ENCODE assay signal across 27 mouse cellular contexts in genomic region chr13:53911846-53912245, GRCm38 (mm10).
A peak's percentile ranks its signal among the peaks of the same experiment; 100 is the strongest.
DNase-seq lines count a peak whose midpoint lies in the region; ATAC-seq lines count a peak whose summit lies in the region.
"Had no signal": no experiment of that assay in that cellular context is flagged by ENCODE, and none has a peak within 500 bp of the region (broad histone marks: within the 10 kb centered on the region; RNA-seq: fewer than 3 reads in every experiment).

No protein-coding gene starts in this region.

- no peaks in the 10 kb centered on the region for H3K9me3 ChIP-seq in heart, embryonic 10.5 days
- no peaks in the 10 kb centered on the region for H3K9me3 ChIP-seq in liver, embryonic 13.5 days (replicated peaks)
- no peaks in the 10 kb centered on the region for H3K9me3 ChIP-seq in liver, embryonic 11.5 days (ENCODE audit: control insufficient read depth, low read length)
- H3K9me3 ChIP-seq in liver, embryonic 15.5 days (replicated peaks): no peaks in the 10 kb centered on the region
- H3K9me3 ChIP-seq: embryonic facial prominence, embryonic 13.5 days; embryonic facial prominence, embryonic 15.5 days; forebrain, embryonic 10.5 days; forebrain, embryonic 12.5 days had no signal

- H3K4me2 ChIP-seq in liver, embryonic 13.5 days: no peak overlapping the region
- H3K4me2 ChIP-seq in liver, embryonic 11.5 days: no peak overlapping the region
- no peak overlapping the region for H3K4me2 ChIP-seq in liver, embryonic 15.5 days
- H3K4me2 ChIP-seq: embryonic facial prominence, embryonic 13.5 days; embryonic facial prominence, embryonic 15.5 days; forebrain, embryonic 12.5 days had no signal

- H3K36me3 ChIP-seq in heart, embryonic 10.5 days: no peaks in the 10 kb centered on the region
- H3K36me3 ChIP-seq in liver, embryonic 13.5 days: no peaks in the 10 kb centered on the region
- no peaks in the 10 kb centered on the region for H3K36me3 ChIP-seq in liver, embryonic 11.5 days (ENCODE audit: control insufficient read depth, insufficient read depth, low read length)
- H3K36me3 ChIP-seq in liver, embryonic 15.5 days (replicated peaks): no peaks in the 10 kb centered on the region
- H3K36me3 ChIP-seq: embryonic facial prominence, embryonic 13.5 days; embryonic facial prominence, embryonic 15.5 days; forebrain, embryonic 10.5 days; forebrain, embryonic 12.5 days; G1E had no signal

- DNase-seq in heart, embryonic 10.5 days (ENCODE audit: low spot score): peak; percentile 31
- no peak for DNase-seq in heart, adult 8-10 months (ENCODE audit: low spot score)
- no peak for DNase-seq in liver, embryonic 13.5 days
- DNase-seq in liver, embryonic 11.5 days (ENCODE audit: low spot score): no peak
- no peak for DNase-seq in cerebellum, adult 8-10 months
- DNase-seq: adrenal gland, adult 8-10 months; adrenal gland, postnatal 14 days; adrenal gland, postnatal 36 days; B cell, adult 2 months; cerebellum, adult 11-12 months; cerebellum, adult 2 months; cerebellum, adult 9-11 months; cerebellum, postnatal 14 days; cerebellum, postnatal 36 days; embryo, embryonic 11 days had no signal

- 42% methylated on average over 3 of the region's 3 CpGs for WGBS in heart, embryonic 10.5 days
- WGBS in liver, embryonic 13.5 days (ENCODE audit: insufficient replicate concordance): 18% methylated on average over 3 of the region's 3 CpGs
- WGBS in liver, embryonic 11.5 days: 35% methylated on average over 3 of the region's 3 CpGs
- 17% methylated on average over 3 of the region's 3 CpGs for WGBS in liver, embryonic 15.5 days (ENCODE audit: insufficient replicate concordance)

- H3K27me3 ChIP-seq in heart, embryonic 10.5 days (ENCODE audit: insufficient read depth, poor library complexity, severe bottlenecking): no peaks in the 10 kb centered on the region
- H3K27me3 ChIP-seq in liver, embryonic 13.5 days: no peaks in the 10 kb centered on the region
- no peaks in the 10 kb centered on the region for H3K27me3 ChIP-seq in liver, embryonic 11.5 days (replicated peaks; ENCODE audit: control insufficient read depth, insufficient read depth, low read length)
- no peaks in the 10 kb centered on the region for H3K27me3 ChIP-seq in liver, embryonic 15.5 days
- H3K27me3 ChIP-seq: embryonic facial prominence, embryonic 13.5 days; embryonic facial prominence, embryonic 15.5 days; forebrain, embryonic 12.5 days had no signal

- H3K4me1 ChIP-seq in heart, embryonic 10.5 days: peaks cover 19% of the 10 kb centered on the region
- H3K4me1 ChIP-seq in liver, embryonic 13.5 days (replicated peaks): peaks cover 10% of the 10 kb centered on the region; the same call in 1 of the 2 replicates
- H3K4me1 ChIP-seq in liver, embryonic 11.5 days (replicated peaks; ENCODE audit: control insufficient read depth, insufficient read depth, low read length): no peaks in the 10 kb centered on the region
- H3K4me1 ChIP-seq in liver, embryonic 15.5 days (replicated peaks): 0 out of 2 replicates have a peak, but pooled peaks cover 3% of the 10 kb centered on the region
- H3K4me1 ChIP-seq: embryonic facial prominence, embryonic 13.5 days; embryonic facial prominence, embryonic 15.5 days; forebrain, embryonic 12.5 days had no signal

- H3K9ac ChIP-seq in liver, embryonic 13.5 days: no peak overlapping the region
- H3K9ac ChIP-seq in liver, embryonic 11.5 days (ENCODE audit: low read depth, low read length): no peak overlapping the region
- no peak overlapping the region for H3K9ac ChIP-seq in liver, embryonic 15.5 days
- H3K9ac ChIP-seq: embryonic facial prominence, embryonic 13.5 days; embryonic facial prominence, embryonic 15.5 days; forebrain, embryonic 12.5 days had no signal

- peak; percentile 74 for ATAC-seq in liver, embryonic 13.5 days (ENCODE audit: low read depth)
- no peak for ATAC-seq in liver, embryonic 11.5 days (replicated peaks; ENCODE audit: low FRiP score)
- ATAC-seq in liver, embryonic 15.5 days (ENCODE audit: insufficient read depth): peak; percentile 25; the same call in 1 of the 2 replicates
- ATAC-seq: activated CD4-positive, CD25-positive, alpha-beta regulatory T cell, adult 4 months; CD4-positive, CD25-positive, alpha-beta regulatory T cell, adult 4 months; forebrain, embryonic 14.5 days; forebrain, embryonic 16.5 days; Patski had no signal

- H3K27ac ChIP-seq in heart, embryonic 10.5 days: no peak overlapping the region
- no peak overlapping the region for H3K27ac ChIP-seq in liver, embryonic 13.5 days
- H3K27ac ChIP-seq in liver, embryonic 11.5 days (ENCODE audit: low read depth, low read length): no peak overlapping the region
- no peak overlapping the region for H3K27ac ChIP-seq in liver, embryonic 15.5 days (replicated peaks)
- H3K27ac ChIP-seq: embryonic facial prominence, embryonic 13.5 days; embryonic facial prominence, embryonic 15.5 days; forebrain, embryonic 10.5 days; forebrain, embryonic 12.5 days had no signal

- H3K4me3 ChIP-seq in heart, embryonic 10.5 days: no peak overlapping the region
- H3K4me3 ChIP-seq in liver, embryonic 13.5 days (replicated peaks): no peak overlapping the region
- no peak overlapping the region for H3K4me3 ChIP-seq in liver, embryonic 11.5 days (ENCODE audit: low read depth, low read length)
- H3K4me3 ChIP-seq in liver, embryonic 15.5 days (replicated peaks): no peak overlapping the region
- H3K4me3 ChIP-seq: embryonic facial prominence, embryonic 13.5 days; embryonic facial prominence, embryonic 15.5 days; erythroblast, embryonic 14.5 days; forebrain, embryonic 10.5 days; forebrain, embryonic 12.5 days had no signal
